Mouse (Mus musculus) left cerebral cortex, adult 11 months (tissue): ENCODE measurements at regions not wholly inside any gene's neighbourhood (a gene's known extent, or its start where the extent isn't known, plus 50 kb on each side); places are given as distances from the start of the nearest gene placed in this dataset.
A peak's percentile ranks its signal among the peaks of the same experiment; 100 is the strongest.

Experiments
- DNase-seq: peaks from one replicate; pipeline ENCODE4 v3.0.0; 2022; ENCODE audit warnings: low spot score

DNA sequence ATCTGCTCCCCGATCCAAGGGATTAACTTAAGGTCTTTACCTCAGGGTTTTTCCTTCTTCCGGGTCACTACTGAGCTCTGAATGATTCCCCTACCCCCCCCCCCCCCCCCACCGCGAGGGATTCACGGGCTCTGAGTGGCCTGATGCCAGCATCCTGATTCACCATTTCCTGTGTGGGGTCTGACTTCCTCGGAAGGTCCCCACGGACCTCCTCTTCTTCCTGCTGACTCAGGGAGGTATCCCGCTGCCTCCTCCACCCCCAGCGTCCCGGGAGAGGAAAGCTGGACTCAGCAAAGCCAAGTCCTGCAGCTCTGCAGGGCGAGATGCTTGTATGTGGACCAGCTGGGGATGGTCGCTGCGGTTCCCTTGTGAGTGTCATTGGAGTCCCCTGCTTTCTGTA is 110.5 kb upstream of the Zfp217 start:
- DNase-seq = no peak

- no peak for DNase-seq
Measured at GRCm38 (mm10) chr2:170257671-170258235, 109.8 kb upstream of the Zfp217 start.

DNA sequence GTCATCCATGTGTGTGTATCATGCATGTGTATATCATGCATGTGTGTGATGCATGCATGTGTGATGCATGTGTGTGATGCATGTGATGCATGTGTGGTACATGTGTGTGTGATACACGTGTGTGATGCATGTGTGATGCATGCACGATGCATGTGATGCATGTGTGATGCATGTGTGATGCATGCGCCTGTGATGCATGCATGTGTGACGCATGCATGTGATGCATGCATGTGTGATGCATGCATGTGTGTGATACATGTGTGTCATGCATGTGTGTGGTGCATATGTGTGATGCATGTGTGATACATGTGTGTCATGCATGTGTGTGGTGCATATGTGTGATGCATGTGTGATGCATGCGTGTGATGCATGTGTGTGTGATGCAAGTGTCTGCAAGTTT is 108.1 kb upstream of the Zfp217 start:
- no peak for DNase-seq

DNA sequence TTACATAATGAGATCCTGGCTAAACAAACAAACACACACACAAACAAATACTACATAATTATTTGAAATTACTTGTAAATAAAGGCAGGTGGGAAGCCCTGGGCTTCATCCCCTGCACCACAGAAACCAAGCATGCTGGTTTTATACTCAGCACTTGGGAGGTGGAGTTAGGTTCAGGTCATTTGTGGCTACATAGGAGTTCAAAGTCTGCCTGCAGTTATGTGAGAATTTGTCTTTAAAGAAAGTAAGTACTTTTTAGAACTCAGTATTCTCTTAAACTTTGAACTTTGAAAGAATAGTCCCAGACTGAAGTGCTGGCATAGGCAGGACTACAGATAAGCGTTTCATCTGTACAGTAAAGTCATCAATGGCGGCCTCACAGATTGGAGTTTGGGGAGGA is 107.6 kb upstream of the Zfp217 start:
- no peak for DNase-seq

- DNase-seq = no peak
Measured at GRCm38 (mm10) chr2:170253681-170254440, 106.0 kb upstream of the Zfp217 start.

- peak; percentile 25 for DNase-seq
Measured at GRCm38 (mm10) chr2:170252255-170253034, 104.5 kb upstream of the Zfp217 start.

GRCm38 (mm10) chr2:170250680-170251079 is 102.8 kb upstream of the Zfp217 start:
- no peak for DNase-seq

DNA sequence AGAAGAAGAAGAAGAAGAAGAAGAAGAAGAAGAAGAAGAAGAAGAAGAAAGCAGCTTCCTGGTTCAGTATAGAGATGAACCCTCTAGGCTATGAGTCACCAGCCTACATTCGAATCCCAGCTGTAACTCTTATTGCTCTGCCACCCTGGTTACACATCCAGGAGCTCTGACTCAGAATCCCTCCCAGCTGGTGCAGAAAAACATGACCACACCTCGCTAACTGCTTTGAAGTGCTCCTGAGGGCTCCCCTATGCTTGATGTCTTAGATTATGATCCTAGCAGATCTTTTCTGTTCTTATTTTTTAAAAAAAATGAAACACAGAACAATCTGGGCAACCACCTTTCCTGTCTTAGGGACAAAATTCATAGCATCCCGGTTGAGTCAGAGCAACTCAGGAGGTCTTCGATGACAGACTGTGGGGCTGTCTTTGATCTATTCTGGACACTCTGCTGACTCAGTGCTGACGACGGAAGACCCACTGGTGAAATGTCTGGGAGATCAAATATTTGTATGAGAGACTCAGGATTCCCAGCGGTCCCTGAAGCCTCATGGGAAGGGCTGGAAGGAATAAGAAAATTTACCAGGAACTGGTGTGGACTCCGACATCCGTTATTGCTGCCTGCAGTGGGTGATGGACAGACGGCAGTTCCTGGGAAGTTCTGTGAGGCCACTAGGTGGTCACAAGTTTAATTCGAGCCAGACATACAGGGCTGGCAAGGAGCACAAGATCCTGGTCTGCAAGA is 100.0 kb upstream of the Zfp217 start:
- DNase-seq = peak; percentile 16

GRCm38 (mm10) chr2:170245637-170246341 is 97.9 kb upstream of the Zfp217 start:
- no peak for DNase-seq

DNA sequence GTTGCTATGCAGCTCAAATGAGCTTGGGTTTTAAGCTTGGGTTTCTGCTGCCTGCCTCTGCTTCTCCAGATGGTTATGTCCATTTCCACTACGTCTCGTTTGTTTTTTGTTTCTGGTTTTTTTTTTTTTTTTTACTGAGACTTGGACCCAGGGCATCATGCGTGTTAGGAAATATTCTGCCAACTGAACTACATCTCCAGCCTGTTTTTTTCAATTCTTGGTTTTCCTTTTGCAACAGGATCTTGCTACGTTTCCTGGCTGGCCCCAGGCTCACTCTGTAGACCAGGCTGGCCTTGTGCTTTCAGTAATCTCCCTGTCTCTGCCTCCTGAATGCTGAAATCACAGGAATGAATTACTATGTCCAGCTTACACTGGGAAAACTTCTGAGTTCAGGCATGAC is 96.2 kb upstream of the Zfp217 start:
- no peak for DNase-seq

GRCm38 (mm10) chr2:170237959-170238358 is 90.1 kb upstream of the Zfp217 start:
- DNase-seq = no peak

DNA sequence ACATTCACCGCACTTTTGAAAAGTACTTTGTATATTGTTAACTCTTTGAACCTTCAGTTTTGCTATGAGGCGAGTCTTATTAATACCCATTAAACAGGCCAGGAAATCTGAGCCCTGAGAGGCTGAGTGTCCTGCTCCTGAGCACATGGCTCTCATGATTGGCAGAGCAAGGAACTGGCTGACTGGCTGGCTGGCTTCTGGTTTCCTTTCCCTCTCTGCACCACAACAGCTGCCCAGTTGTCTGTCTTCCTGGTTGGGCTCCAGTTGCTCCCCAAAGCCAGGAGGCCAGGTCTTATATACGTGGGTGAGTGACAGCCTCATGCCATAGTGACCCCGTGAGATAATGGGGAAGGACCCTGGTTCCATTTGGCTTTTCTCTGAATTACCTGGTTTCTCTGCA is 85.5 kb upstream of the Zfp217 start:
- no peak for DNase-seq

GRCm38 (mm10) chr2:170229461-170230080 is 81.7 kb upstream of the Zfp217 start:
- no peak for DNase-seq

GRCm38 (mm10) chr2:170228318-170228994 is 80.6 kb upstream of the Zfp217 start:
- DNase-seq = no peak

DNA sequence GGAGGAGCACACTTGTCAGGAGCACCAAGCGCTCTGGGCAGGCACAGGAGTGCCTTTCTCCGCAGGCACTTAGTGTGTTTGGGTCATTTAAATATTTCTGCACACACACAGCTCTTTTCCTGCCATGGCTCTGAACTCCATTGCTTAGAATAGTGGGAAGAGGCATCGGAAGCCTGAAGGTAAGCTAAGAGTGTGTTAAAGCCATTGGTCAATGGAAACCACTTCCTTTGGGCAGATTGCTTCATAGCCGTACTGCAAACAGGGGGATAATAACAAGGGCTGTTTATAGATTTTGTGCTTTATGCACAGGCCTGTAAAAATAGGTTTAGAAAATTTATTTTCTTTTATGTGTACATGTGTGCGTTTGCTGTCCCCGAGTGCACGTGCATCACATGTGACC is 76.0 kb upstream of the Zfp217 start:
- no peak for DNase-seq

DNA sequence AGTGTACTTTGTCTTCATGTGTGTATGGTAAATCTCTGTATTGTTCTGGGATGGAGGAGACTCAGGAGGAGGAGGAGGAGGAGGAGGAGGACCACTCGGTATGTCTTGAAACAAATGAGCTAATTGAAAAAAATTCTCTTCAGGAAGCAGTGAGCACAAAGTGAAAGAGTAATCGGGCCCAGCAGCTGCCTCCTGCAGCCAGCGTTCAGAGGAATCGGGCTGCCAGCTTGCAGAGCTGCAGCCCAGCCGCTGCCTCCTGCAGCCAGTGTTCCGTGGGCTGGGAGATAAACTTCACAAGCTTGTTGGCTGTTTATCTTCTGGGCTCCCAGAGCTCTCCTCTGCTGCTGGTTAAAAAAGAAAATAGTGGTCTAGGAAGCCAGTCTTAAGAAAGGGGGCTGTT is 74.9 kb upstream of the Zfp217 start:
- no peak for DNase-seq

GRCm38 (mm10) chr2:170221994-170222535 is 74.2 kb upstream of the Zfp217 start:
- DNase-seq = no peak

DNA sequence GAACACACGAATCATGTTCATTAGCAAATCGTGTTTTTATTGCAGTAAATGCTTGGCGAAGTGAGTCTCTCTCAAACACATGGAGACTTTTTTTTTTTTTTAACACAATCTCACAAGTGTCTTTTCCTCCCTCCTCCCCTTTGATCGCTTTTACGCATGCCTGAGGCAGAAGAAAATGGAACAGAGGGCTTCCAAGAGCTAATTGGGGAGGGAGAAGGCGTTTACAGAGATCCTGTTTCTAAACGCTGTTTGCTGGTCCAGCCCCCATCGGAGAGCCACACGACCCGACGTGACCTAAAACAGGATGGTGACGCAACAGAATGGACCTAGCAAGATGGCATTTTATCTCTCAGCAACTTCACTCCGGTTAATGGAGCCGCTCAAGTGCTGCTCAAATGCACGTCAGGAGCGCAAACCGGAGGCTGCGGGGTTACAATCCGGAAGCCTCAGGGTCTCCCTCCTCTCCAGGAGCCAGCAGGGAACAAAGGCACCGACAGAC is 73.0 kb upstream of the Zfp217 start:
- no peak for DNase-seq

DNA sequence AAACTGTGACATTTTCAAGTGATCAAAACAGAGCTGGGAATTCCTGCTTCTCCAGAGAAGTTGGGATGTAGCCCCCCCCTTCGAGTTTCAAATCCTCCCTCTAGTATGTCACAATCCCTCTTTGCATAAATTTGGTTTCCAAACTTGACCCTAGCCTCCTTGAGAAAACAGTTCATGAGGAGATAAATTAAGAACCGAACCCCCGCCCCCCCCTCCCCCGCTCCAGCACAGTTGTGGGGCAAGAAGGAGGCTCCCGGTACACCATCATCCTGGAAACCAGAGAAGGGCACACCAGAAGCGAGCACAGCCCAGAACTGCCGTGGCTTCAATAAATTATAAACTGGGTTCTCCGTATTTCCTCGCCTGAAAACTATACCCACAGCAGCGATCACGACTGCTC is 72.5 kb upstream of the Zfp217 start:
- DNase-seq = no peak
